Mouse (Mus musculus) hindbrain, postnatal 0 days (tissue): ENCODE results near the gene Plpp7. TPM values are rescaled to one million over a fixed set of nuclear protein-coding genes. Genes with fewer than 3 reads are reported as not detected.

Experiments used
- ATAC-seq: fragments of 200-750 bp; cut with Nextera tagmentation; 2 replicates; pipeline ENCODE4 v1.8.0; 2017; ENCODE audit warnings: mild to moderate bottlenecking, moderate TSS enrichment, moderate library complexity
- DNase-seq: peaks from one replicate; pipeline ENCODE4 v3.0.0-alpha.2; 2015; ENCODE audit warnings: low spot score
- H3K27ac ChIP-seq: fragments of 300-500 bp; sonication (generic); 2 replicates; pipeline ENCODE4 v1.5.1; 2014; ENCODE audit warnings: mild to moderate bottlenecking
- H3K27me3 ChIP-seq: fragments of 300-500 bp; sonication (generic); 2 replicates; pipeline ENCODE4 v1.6.1; 2014; ENCODE audit warnings: low read length, mixed read lengths; ENCODE audit not compliant: insufficient read depth
- H3K36me3 ChIP-seq: fragments of 300-500 bp; sonication (generic); 2 replicates; pipeline ENCODE4 v1.6.1; 2014; ENCODE audit warnings: low read length, mixed read lengths; ENCODE audit not compliant: insufficient read depth
- H3K4me1 ChIP-seq: fragments of 300-500 bp; sonication (generic); 2 replicates; pipeline ENCODE4 v1.6.1; 2014; ENCODE audit warnings: antibody characterized with exemption, low read length, mixed read lengths; ENCODE audit not compliant: insufficient read depth
- H3K4me2 ChIP-seq: fragments of 300-500 bp; sonication (generic); 2 replicates; pipeline ENCODE4 v1.6.1; 2014; ENCODE audit warnings: low read depth, mild to moderate bottlenecking, low read length, moderate library complexity, mixed read lengths
- H3K4me3 ChIP-seq: fragments of 300-500 bp; sonication (generic); 2 replicates; pipeline ENCODE4 v1.5.1; 2014; ENCODE audit warnings: low read length
- H3K9ac ChIP-seq: fragments of 300-500 bp; sonication (generic); replicated peaks from 2 replicates; pipeline ENCODE4 v1.6.1; 2014; ENCODE audit warnings: mild to moderate bottlenecking, low read length, moderate library complexity, mixed read lengths
- H3K9me3 ChIP-seq: fragments of 300-500 bp; sonication (generic); 2 replicates; pipeline ENCODE4 v1.6.1; 2016; ENCODE audit warnings: low read length, mixed read lengths
- CTCF ChIP-seq: IDR thresholded peaks from 2 replicates; pipeline ENCODE4 v1.5.1; 2016; ENCODE audit warnings: antibody characterized with exemption, control low read depth, low read depth
- WGBS: fragments of 180-500 bp; shearing (Covaris S2); extraction: QIAGEN DNeasy Blood & Tissue Kit; methylation state at CpG from one replicate; pipeline ENCODE4 v1.1.7; 2014; 5-methylcytosine and 5-hydroxymethylcytosine counted together
- polyA plus RNA-seq: library from polyadenylated mRNA; unstranded; fragments of >200 nt; fragmentation: Nextera tagmentation; extraction: Ambion mirVana; gene quantifications from 2 replicates; pipeline ENCODE4 v1.2.1, GENCODE M21; 2015
- total RNA-seq: library from RNA; depleted of rRNA; stranded (reverse); fragments of >200 nt; gene quantifications from 2 replicates; pipeline ENCODE4 v1.2.3, GENCODE M21; 2014

The Plpp7 gene
- total and polyA plus RNA-seq, 2 experiments from 2014 or later = 28.3 to 50.5 TPM

DNA sequence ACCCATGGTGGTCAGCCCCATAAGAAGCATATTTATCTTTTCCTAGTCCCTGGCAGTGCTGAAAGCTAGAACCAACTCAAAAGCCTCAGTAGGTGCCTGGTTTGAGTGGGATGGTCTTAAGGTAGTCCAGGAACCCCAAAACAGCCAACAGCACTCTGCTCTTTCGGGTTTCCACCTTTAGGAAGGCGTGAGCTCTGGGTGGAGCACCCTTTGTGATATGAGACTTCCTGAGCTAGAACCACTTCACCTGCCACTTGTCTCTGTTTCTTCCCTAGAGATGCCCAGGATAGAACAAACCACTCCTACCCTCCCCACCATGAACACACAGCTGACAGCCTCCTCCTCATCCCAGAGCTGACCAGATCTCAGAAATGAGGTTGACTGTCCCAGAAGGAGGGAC is 38.0 kb upstream of the Plpp7 start:
- H3K9ac ChIP-seq = no peak overlapping the region
- no peak overlapping the region for H3K27ac ChIP-seq
- H3K27me3 ChIP-seq = no peaks in the 10 kb centered on the region
- DNase-seq (no peak), ATAC-seq (no peak)
- no peaks in the 10 kb centered on the region for H3K9me3 ChIP-seq
- H3K4me3 ChIP-seq = no peak overlapping the region
- no peaks in the 10 kb centered on the region for H3K4me1 ChIP-seq
- H3K4me2 ChIP-seq = no peak overlapping the region
- TF ChIP-seq CTCF = no peak
- peaks cover 2% of the 10 kb centered on the region; the same call in 1 of the 2 replicates for H3K36me3 ChIP-seq
- WGBS = 95% methylated on average over 2 of the region's 2 CpGs

DNA sequence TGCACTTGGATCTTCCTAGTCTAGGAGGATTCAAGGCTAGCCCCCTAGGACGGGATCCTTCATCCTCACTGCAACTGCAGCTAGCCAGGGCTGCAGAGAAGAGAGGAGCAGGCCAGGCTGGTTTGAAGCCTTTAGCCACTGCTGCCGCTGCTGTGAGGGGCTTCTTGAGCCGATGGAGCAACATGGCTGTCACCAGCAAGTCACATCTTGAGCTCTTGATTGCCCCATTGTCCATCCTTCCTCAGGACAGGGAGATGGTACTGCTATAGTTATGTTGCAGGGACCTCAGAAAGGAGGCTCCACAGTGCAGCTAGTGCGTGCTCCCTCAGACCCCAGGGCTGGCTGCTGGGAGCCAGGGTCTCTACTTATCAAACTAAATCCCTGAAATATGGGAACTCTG is 37.5 kb upstream of the Plpp7 start:
- 74% methylated on average over 4 of the region's 4 CpGs for WGBS

DNA sequence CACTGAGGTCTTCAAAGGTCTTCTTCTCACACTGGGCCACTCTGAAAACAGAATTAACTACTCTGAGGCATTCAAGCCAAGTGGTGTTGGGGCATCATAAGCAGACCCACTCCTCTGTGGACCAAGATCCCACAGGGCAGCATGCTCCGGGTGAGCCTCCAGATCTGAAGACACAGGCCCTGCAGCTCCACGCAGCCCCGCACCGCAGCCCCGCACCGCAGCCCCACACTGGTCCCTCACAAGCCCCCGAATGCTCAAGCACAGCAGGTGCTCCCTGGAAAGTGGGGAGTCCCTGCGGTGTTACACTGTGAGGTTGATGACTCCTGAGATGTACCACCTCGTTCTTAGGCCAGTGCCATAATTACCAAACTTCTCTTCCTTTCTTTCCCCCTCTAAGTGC is 37.1 kb upstream of the Plpp7 start:
- H3K9ac ChIP-seq = no peak overlapping the region
- ATAC-seq = no peak
- no peak for DNase-seq
- WGBS = 70% methylated on average over 9 of the region's 9 CpGs
- H3K4me1 ChIP-seq = no peaks in the 10 kb centered on the region
- no peaks in the 10 kb centered on the region for H3K9me3 ChIP-seq
- no peak overlapping the region for H3K4me2 ChIP-seq
- TF ChIP-seq CTCF = no peak
- no peaks in the 10 kb centered on the region for H3K27me3 ChIP-seq
- no peak overlapping the region for H3K4me3 ChIP-seq
- no peak overlapping the region for H3K27ac ChIP-seq
- H3K36me3 ChIP-seq = no peaks in the 10 kb centered on the region

More for the DNA sequence above, 37.5 kb upstream of the Plpp7 start:
- Histone ChIP-seq H3K9ac (no peak overlapping the region), H3K4me2 (no peak overlapping the region), H3K27me3 (no peaks in the 10 kb centered on the region), H3K36me3 (no peaks in the 10 kb centered on the region), H3K4me1 (no peaks in the 10 kb centered on the region), H3K9me3 (no peaks in the 10 kb centered on the region), H3K27ac (no peak overlapping the region), H3K4me3 (no peak overlapping the region)
- ATAC-seq (no peak), DNase-seq (no peak)
- TF ChIP-seq CTCF = no peak

DNA sequence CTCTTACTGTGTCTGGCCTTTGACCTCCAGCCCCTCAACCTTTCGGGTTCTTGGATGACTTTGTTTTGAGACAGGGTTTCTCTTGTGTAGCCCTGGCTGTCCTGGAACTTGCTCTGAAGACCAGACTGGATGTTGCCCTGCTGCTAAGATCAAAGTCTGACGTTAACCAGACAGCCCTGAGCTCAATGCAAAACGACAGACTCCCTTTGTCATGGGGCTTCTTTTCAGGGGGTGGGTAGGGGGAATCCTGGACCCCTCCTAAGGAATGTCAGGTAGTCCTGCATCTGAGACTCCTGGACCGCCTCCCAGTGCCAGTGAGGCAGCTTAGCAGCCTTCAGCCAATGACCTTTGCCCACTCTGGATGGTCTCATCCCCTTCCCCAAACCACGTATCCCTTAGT is 36.6 kb upstream of the Plpp7 start:
- ATAC-seq = no peak
- no peaks in the 10 kb centered on the region for H3K4me1 ChIP-seq
- no peak for DNase-seq
- no peaks in the 10 kb centered on the region for H3K9me3 ChIP-seq
- no peak overlapping the region for H3K4me3 ChIP-seq
- H3K27me3 ChIP-seq = no peaks in the 10 kb centered on the region
- no peak overlapping the region for H3K4me2 ChIP-seq
- no peaks in the 10 kb centered on the region for H3K36me3 ChIP-seq
- H3K27ac ChIP-seq = no peak overlapping the region
- WGBS = 45% methylated on average over 5 of the region's 5 CpGs
- H3K9ac ChIP-seq = no peak overlapping the region
- TF ChIP-seq CTCF = no peak

DNA sequence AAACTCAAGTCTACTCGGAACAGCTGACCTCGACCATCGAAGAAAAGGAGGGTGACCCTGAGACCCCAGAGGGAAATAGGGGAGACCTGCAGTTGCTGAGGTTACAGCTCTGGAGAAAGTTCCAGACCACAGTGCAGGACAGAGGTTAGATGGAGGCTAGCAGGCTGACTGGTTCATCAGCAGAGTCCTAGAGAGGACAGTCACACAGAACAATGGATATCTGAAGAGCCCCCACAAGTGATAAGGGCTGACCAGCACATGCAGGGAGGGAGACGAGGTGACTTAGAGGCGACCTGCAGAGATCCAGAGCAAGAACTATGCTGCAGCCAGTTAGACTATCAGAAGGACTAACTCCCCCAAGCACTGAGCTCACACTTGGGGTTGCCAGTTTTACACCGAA is 35.7 kb upstream of the Plpp7 start:
- 74% methylated on average over 6 of the region's 6 CpGs for WGBS
- DNase-seq = no peak
- no peaks in the 10 kb centered on the region for H3K27me3 ChIP-seq

DNA sequence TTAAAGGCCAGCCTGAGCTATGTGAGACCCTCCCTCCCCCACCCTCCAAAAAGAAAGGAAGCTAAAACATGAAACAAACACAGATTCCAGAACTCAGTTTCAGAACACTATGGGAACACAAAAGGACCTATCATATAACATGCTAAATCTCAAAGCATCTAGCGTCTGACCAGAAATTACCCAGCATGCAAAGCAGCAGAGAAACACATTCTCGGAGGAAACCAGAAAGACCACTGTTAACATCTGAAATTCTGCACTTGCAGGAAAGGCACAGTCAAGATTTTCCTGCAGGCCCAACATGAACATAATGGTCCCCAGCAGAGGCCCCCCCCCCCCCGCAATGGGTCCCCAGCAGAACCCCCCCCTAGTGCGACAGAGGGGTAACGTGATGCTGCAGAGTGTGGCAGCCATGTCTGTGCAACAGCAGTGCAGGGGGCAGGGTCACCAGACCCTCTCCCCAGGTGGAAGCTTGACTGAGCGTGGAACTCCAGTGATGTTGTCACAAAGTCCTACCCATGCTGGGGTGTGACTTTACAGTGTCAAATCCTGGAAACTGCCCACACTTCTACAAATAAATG is 35.0 kb upstream of the Plpp7 start:
- Histone ChIP-seq H3K27ac (no peak overlapping the region), H3K9ac (no peak overlapping the region), H3K36me3 (no peaks in the 10 kb centered on the region), H3K27me3 (no peaks in the 10 kb centered on the region), H3K4me1 (no peaks in the 10 kb centered on the region), H3K4me3 (no peak overlapping the region), H3K4me2 (no peak overlapping the region), H3K9me3 (no peaks in the 10 kb centered on the region)
- DNase-seq = no peak
- TF ChIP-seq CTCF = no peak
- ATAC-seq = no peak
- 59% methylated on average over 6 of the region's 6 CpGs for WGBS

More for the DNA sequence above, 35.7 kb upstream of the Plpp7 start:
- no peak for TF ChIP-seq CTCF
- Histone ChIP-seq H3K4me3 (no peak overlapping the region), H3K9ac (no peak overlapping the region), H3K27ac (no peak overlapping the region), H3K4me1 (no peaks in the 10 kb centered on the region), H3K4me2 (no peak overlapping the region), H3K9me3 (no peaks in the 10 kb centered on the region), H3K36me3 (no peaks in the 10 kb centered on the region)
- no peak for ATAC-seq

DNA sequence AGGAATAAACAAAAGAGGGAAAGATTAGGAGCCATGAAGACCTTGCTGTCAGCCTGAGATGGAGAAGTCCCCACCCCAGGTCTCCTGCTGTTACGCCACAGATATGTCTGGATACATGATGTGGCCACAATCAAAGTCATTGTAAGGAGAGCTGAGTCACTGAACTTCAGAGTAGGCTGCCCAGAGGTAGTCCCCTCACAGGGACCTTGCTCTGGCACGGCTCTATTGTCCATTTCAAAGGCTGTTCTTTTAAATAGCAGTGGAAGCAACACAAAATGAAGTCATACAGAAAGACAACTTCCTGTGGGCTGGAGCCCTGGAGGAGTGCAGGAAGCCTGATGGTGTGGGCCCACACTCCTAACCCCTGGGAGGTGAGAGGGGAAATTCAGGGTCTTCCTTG is 34.1 kb upstream of the Plpp7 start:
- no peak for TF ChIP-seq CTCF
- no peaks in the 10 kb centered on the region for H3K36me3 ChIP-seq
- DNase-seq = no peak
- no peaks in the 10 kb centered on the region for H3K9me3 ChIP-seq
- H3K4me2 ChIP-seq = no peak overlapping the region
- ATAC-seq = no peak
- no peak overlapping the region for H3K4me3 ChIP-seq
- H3K4me1 ChIP-seq = no peaks in the 10 kb centered on the region
- no peak overlapping the region for H3K9ac ChIP-seq
- H3K27me3 ChIP-seq = no peaks in the 10 kb centered on the region
- 58% methylated on average over 2 of the region's 2 CpGs for WGBS
- no peak overlapping the region for H3K27ac ChIP-seq
